Mouse (Mus musculus) neural tube, embryonic 11.5 days (tissue): ENCODE measurements around the gene Txk. TPM values are rescaled to one million over a fixed set of nuclear protein-coding genes. Genes with fewer than 3 reads are reported as not detected.

Experiments
- ATAC-seq: fragments of 200-750 bp; cut with Nextera tagmentation; 2 replicates; pipeline ENCODE4 v1.8.0; 2017; ENCODE audit warnings: moderate number of reproducible peaks, mild to moderate bottlenecking, moderate TSS enrichment, moderate library complexity; ENCODE audit not compliant: insufficient read depth, low FRiP score, low TSS enrichment
- DNase-seq: peaks from one replicate; pipeline ENCODE4 v3.0.0-alpha.2; 2015; ENCODE audit warnings: low spot score
- H3K27ac ChIP-seq: fragments of 300-500 bp; sonication (generic); 2 replicates; pipeline ENCODE4 v1.5.1; 2014; ENCODE audit warnings: low read depth, mild to moderate bottlenecking, low read length
- H3K27me3 ChIP-seq: fragments of 300-500 bp; sonication (generic); 2 replicates; pipeline ENCODE4 v1.6.1; 2014; ENCODE audit warnings: mild to moderate bottlenecking, low read length, mixed read lengths; ENCODE audit not compliant: control insufficient read depth, insufficient read depth
- H3K36me3 ChIP-seq: fragments of 300-500 bp; sonication (generic); 2 replicates; pipeline ENCODE4 v1.6.1; 2014; ENCODE audit warnings: mild to moderate bottlenecking, low read length, moderate library complexity, mixed read lengths; ENCODE audit not compliant: control insufficient read depth, insufficient read depth
- H3K4me1 ChIP-seq: fragments of 300-500 bp; sonication (generic); 2 replicates; pipeline ENCODE4 v1.6.1; 2014; ENCODE audit warnings: low read length, mixed read lengths; ENCODE audit not compliant: control insufficient read depth, insufficient read depth
- H3K4me2 ChIP-seq: fragments of 300-500 bp; sonication (generic); 2 replicates; pipeline ENCODE4 v1.6.1; 2014; ENCODE audit warnings: low read depth, mild to moderate bottlenecking, moderate library complexity
- H3K4me3 ChIP-seq: fragments of 300-500 bp; sonication (generic); 2 replicates; pipeline ENCODE4 v1.5.1; 2014; ENCODE audit warnings: low read depth, low read length
- H3K9ac ChIP-seq: fragments of 300-500 bp; sonication (generic); 2 replicates; pipeline ENCODE4 v1.6.1; 2014; ENCODE audit warnings: mild to moderate bottlenecking, low read length
- H3K9me3 ChIP-seq: fragments of 300-500 bp; sonication (generic); 2 replicates; pipeline ENCODE4 v1.6.1; 2016; ENCODE audit warnings: low read length; ENCODE audit not compliant: control insufficient read depth
- WGBS: fragments of 180-500 bp; shearing (Covaris S2); extraction: QIAGEN DNeasy Blood & Tissue Kit; methylation state at CpG from one replicate; pipeline ENCODE4 v1.1.7; 2014; 5-methylcytosine and 5-hydroxymethylcytosine counted together
- polyA plus RNA-seq: library from polyadenylated mRNA; unstranded; fragments of >200 nt; fragmentation: Nextera tagmentation; extraction: Ambion mirVana; gene quantifications from 2 replicates; pipeline ENCODE4 v1.2.1, GENCODE M21; 2014

The Txk gene
- polyA plus RNA-seq, 1 experiment from 2014 or later = not detected

- 76% methylated on average over 13 of the region's 13 CpGs for WGBS
- H3K36me3 ChIP-seq = no peaks in the 10 kb centered on the region
- DNase-seq (no peak), ATAC-seq (no peak)
- no peak overlapping the region for H3K9ac ChIP-seq
- no peak overlapping the region for H3K4me2 ChIP-seq
- no peaks in the 10 kb centered on the region for H3K4me1 ChIP-seq
- no peaks in the 10 kb centered on the region for H3K9me3 ChIP-seq
- H3K4me3 ChIP-seq = no peak overlapping the region
- H3K27me3 ChIP-seq = no peaks in the 10 kb centered on the region
- H3K27ac ChIP-seq = no peak overlapping the region
These were observed 6.6 kb upstream of the Txk start for GRCm38 (mm10) chr5:72758925-72759924.

- DNase-seq = no peak
- ATAC-seq = no peak
- H3K9me3 ChIP-seq = no peaks in the 10 kb centered on the region
- H3K27ac ChIP-seq = no peak overlapping the region
- no peak overlapping the region for H3K4me3 ChIP-seq
- WGBS = 83% methylated on average over 18 of the region's 18 CpGs
- H3K36me3 ChIP-seq = no peaks in the 10 kb centered on the region
- no peak overlapping the region for H3K4me2 ChIP-seq
- H3K4me1 ChIP-seq = no peaks in the 10 kb centered on the region
- no peaks in the 10 kb centered on the region for H3K27me3 ChIP-seq
- no peak overlapping the region for H3K9ac ChIP-seq
These were observed 4.7 kb upstream of the Txk start for GRCm38 (mm10) chr5:72757155-72757773.

GRCm38 (mm10) chr5:72755941-72756340 is 3.4 kb upstream of the Txk start:
- Histone ChIP-seq H3K4me3 (no peak overlapping the region), H3K9me3 (no peaks in the 10 kb centered on the region), H3K27me3 (no peaks in the 10 kb centered on the region), H3K4me2 (no peak overlapping the region), H3K9ac (no peak overlapping the region), H3K4me1 (no peaks in the 10 kb centered on the region), H3K27ac (no peak overlapping the region), H3K36me3 (no peaks in the 10 kb centered on the region)
- ATAC-seq (no peak), DNase-seq (no peak)
- WGBS = 90% methylated on average over 8 of the region's 8 CpGs

- ATAC-seq (no peak), DNase-seq (no peak)
- Histone ChIP-seq H3K4me1 (no peaks in the 10 kb centered on the region), H3K4me3 (no peak overlapping the region), H3K9ac (no peak overlapping the region), H3K27me3 (no peaks in the 10 kb centered on the region), H3K36me3 (no peaks in the 10 kb centered on the region), H3K27ac (no peak overlapping the region), H3K4me2 (no peak overlapping the region), H3K9me3 (no peaks in the 10 kb centered on the region)
- 89% methylated on average over 2 of the region's 2 CpGs for WGBS
These were observed 2.5 kb upstream of the Txk start for GRCm38 (mm10) chr5:72755035-72755434.

- H3K4me3 ChIP-seq = no peak overlapping the region
- no peaks in the 10 kb centered on the region for H3K9me3 ChIP-seq
- no peaks in the 10 kb centered on the region for H3K4me1 ChIP-seq
- no peaks in the 10 kb centered on the region for H3K36me3 ChIP-seq
- H3K9ac ChIP-seq = no peak overlapping the region
- WGBS = 82% methylated on average over 7 of the region's 7 CpGs
- no peak overlapping the region for H3K4me2 ChIP-seq
- no peak overlapping the region for H3K27ac ChIP-seq
- H3K27me3 ChIP-seq = no peaks in the 10 kb centered on the region
- DNase-seq (no peak), ATAC-seq (no peak)
These were observed 1.4 kb downstream of the Txk start for GRCm38 (mm10) chr5:72751056-72751758.

- Histone ChIP-seq H3K36me3 (no peaks in the 10 kb centered on the region), H3K27me3 (no peaks in the 10 kb centered on the region), H3K27ac (no peak overlapping the region), H3K4me2 (no peak overlapping the region), H3K4me3 (no peak overlapping the region), H3K9me3 (no peaks in the 10 kb centered on the region), H3K4me1 (no peaks in the 10 kb centered on the region), H3K9ac (no peak overlapping the region)
- DNase-seq (no peak), ATAC-seq (no peak)
- WGBS = 88% methylated on average over 5 of the region's 5 CpGs
These were observed 2.4 kb downstream of the Txk start for GRCm38 (mm10) chr5:72750226-72750625.

GRCm38 (mm10) chr5:72748659-72749265 is 3.8 kb downstream of the Txk start:
- no peak for ATAC-seq

GRCm38 (mm10) chr5:72747384-72747783 is 5.2 kb downstream of the Txk start:
- H3K27me3 ChIP-seq = no peaks in the 10 kb centered on the region
- ATAC-seq (no peak), DNase-seq (no peak)
- H3K4me2 ChIP-seq = no peak overlapping the region
- H3K9me3 ChIP-seq = no peaks in the 10 kb centered on the region
- no peak overlapping the region for H3K4me3 ChIP-seq
- no peaks in the 10 kb centered on the region for H3K4me1 ChIP-seq
- no peaks in the 10 kb centered on the region for H3K36me3 ChIP-seq
- 86% methylated on average over 4 of the region's 4 CpGs for WGBS
- no peak overlapping the region for H3K27ac ChIP-seq
- H3K9ac ChIP-seq = no peak overlapping the region

More at GRCm38 (mm10) chr5:72748659-72749265, 3.8 kb downstream of the Txk start:
- WGBS = 75% methylated on average over 7 of the region's 7 CpGs
- no peak for DNase-seq
- Histone ChIP-seq H3K36me3 (no peaks in the 10 kb centered on the region), H3K4me1 (no peaks in the 10 kb centered on the region), H3K27me3 (no peaks in the 10 kb centered on the region), H3K27ac (no peak overlapping the region), H3K9ac (no peak overlapping the region), H3K9me3 (no peaks in the 10 kb centered on the region), H3K4me3 (no peak overlapping the region), H3K4me2 (no peak overlapping the region)
